Mouse (Mus musculus): Measurements from ENCODE around the gene Misp.

Gene Misp

DNA sequence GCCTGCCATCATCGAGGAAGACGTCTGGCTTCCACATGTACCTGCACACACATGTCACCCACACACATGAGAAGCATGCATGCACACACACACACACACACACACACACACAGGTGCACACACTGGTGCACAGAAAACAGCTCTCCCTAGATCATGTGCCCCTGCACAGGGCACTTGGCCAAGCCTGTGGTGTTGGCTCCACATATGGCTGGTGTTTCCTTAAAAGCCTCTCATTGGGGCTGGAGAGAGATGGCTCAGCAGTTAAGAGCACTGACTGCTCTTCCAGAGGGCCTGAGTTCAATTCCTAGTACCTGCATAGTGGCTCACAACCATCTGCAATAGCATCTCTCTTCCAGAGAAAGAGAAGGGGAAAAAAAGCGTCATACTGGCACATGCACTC, 10.8 kb downstream of the Misp start:
- DNase-seq = no peak

DNA sequence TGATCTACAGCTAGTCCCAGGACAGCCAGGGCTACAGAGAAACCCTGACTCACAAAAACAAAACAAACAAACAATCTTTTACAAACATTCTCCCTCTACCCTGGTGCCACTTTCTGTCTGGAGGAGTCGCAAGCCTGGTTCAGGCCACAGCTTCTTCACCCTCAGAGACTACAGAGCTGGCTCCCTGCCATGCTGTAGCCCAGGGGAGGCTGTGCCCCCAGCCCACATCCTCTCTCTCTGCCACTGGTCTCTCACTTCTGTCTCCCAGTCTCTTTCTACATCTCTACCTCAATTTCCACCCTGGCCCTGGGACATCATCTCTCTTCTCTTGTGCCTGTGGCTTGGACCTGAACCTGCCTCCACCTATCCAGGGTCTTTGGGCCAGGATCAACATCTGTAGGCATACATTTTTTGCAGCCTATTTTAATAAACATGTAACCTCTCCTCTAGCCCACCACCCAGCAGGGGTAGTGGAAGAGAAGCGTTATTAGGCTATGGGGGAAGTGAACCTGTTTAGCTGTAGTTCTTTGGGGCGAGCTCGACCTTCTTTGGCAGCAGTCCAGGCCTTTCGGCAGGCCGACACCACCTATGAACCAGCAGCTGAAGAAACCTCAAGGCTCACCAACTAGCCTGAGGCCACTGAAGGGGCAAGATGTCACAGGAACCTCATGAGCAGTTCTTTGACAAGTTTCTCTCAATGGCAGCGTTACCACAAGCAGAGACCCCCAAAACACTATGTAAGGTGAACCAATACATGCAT, 11.4 kb downstream of the Misp start:
- DNase-seq = no peak

DNA sequence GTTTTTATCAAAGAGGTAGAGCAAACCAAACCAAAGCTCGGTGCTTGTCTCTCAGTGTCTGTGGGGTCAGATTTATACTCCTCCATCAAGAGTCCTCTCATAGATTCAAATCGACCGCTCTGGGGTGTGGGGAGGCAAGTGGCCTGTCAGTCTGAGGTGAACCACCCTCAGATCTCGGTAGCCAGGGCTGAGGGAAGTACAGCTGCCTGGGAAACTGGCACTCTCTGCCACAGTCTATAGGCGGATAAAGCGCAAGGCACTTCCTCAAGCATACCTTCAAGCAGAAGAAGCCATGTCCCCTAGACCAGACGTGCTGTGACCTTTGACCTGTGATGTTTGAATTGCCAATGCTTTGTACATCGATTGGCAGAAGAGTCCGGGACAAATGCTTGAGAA, 12.0 kb downstream of the Misp start:
- DNase-seq = no peak

DNA sequence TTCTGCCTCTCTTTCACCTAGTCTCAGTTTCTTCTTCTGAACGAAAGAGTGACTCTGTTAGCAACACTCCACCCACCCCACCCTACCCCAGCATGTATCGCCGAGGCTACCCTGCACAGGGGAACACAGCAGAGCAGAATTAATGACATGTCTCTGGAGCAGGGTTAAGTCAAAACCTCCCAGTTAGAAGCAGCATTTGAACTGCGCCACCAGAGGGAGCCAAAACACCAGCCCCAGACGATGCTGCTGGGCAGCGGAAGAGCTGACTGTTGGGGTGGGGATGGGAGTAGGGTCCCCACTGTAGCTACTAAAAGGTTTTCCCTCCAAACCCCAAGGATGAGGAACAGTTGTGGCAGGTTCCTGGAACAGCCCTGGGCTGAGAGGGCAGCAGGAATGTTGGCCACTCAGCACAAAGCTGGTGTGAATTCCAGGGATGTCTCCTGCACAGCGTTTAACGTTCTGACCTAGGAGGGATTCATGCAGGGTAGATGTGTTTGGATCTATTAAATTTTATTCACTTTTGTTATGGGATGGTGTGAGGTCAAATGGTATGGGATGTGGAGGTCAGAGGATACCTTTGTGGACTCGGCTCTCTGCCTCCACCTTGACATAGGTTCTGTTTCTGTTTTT, 14.1 kb downstream of the Misp start:
- peak; percentile 79 for DNase-seq

DNA sequence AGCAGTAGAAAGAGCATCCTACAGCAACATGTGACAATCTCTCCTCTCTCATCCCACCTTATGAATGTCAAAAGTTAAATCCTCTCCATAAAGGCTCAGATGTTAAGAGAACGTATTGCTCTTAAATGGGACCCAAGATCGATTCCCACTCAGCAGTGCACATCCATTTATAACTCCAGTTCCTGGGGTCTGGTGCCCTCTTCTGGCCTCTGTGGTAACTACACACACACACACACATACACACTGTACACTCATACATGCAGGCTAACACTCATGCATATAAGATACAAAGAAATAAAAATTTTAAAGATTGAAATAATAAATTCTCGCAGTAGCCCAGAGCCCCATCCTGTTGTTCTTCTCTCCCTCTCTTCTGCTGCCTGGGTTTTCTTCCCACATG, 16.1 kb downstream of the Misp start:
- no peak for DNase-seq

DNA sequence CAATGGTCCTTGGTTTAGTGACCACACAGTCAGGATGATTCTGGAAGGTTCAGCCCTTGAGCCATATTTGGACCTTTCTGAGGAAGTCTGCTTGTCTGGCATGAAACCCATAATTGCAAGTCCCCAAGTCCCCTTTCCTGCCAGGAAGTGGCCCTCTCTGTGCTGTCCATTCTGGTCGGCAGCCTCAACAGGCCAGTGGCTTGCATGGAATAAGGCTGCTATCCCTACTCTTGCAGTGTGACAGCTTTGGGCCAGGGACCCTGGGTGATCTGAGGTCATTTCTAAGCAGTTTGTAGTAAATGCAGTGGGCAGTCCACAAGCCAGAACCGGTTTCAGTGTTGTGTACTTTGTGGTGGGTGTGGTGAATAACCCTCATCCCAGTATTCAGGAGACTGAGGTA, 17.4 kb downstream of the Misp start:
- no peak for DNase-seq

DNA sequence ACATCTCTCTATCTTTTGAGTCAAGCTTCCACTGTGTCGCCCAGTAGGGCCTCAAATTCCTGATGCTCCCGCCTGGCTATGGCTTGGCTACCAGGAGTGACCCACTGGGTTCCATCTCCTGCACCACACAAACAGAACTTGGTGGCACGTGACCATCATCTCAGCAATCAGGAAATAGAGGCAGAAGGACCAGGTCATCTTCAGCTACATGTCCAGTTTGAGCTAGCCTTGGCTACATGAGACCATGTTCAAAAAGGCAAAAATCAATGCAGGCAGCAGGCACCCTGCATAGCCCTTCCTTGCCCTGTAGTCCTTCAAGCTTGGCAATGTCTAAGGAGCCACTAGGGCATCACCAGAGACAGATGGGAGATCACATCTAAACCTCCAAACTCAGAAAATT, 19.3 kb downstream of the Misp start:
- no peak for DNase-seq

DNA sequence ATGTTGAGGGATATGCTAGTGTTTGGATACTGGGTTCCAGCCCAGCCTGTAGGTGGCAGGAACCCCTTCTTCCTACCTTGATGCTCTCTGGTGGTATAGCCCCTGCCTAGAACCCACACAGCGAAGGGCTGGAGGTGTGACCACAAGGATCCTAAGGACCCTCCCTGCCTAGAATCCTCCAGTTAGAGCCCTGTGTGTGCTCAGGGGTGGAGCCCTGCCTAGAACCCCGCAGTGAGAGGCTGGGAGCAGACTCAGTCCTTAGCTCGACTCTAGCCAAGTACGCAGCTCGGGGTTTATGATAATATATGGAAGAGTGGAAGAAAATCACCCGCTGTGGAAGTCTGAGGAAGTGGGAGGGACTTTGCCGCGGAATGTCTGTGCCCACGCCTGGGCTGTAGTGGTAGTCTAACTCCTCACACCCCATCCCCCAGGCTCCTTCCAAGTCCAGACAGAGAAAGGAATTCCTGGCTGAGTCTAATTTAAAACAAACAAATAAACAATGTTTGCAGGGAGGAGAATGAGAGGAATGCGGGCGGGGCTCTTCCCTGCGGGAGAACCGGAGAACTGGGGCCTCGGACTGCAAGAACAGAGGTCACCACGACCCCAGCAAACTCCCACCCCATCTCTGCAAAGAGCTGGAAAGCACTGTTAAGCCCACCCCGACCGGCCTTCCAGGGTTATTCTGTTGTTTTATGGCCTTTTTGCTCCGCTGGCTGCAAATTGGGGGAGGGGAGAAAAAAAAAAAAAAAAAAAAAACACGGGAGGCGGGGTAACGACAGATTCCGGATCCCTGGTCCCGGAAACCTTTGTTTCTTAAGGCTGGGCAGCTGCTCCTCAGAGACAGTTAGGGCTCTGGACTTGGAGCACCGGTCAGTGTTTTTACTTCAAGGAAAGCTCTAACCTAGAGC, 20.1 kb downstream of the Misp start:
- DNase-seq = peak; percentile 85

DNA sequence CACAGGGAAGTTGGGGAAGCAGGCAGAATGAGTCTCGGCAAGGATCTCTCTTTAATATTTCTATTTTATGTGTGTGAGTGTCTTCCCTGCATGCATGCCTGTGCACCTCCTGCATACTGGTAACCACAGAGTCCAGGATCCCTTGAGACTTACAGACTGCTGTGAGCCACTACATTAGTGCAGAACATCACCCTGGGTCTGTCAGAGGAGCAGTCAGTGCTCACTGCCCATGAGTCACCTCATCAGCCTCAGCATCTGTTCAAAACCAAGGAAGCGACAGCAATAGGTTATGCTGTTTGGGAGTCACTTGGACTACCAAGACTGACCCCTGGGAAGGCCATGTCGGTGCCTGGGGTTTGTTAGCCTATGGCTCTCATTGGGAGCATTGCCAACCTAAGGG, 21.5 kb downstream of the Misp start:
- no peak for DNase-seq

DNA sequence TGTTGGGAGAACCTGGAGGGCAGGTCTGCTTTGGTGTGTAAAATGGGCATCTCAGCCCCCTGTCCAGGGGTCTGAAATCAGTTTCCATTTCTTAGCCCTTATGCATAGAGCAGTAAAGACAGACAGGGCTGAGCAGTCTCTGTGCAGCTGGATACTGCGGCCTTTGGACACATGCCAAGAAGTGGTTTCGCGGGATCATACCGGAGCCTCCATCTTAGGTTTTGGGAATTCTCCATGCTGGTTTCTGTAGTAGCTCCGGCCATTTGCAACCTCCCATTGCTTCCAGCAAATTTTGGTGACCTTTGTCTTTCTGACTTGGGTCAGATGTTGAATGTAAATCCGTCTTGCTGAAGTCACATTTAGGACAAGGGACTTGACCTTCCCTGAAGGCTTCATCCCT, 22.7 kb downstream of the Misp start:
- DNase-seq = no peak

DNA sequence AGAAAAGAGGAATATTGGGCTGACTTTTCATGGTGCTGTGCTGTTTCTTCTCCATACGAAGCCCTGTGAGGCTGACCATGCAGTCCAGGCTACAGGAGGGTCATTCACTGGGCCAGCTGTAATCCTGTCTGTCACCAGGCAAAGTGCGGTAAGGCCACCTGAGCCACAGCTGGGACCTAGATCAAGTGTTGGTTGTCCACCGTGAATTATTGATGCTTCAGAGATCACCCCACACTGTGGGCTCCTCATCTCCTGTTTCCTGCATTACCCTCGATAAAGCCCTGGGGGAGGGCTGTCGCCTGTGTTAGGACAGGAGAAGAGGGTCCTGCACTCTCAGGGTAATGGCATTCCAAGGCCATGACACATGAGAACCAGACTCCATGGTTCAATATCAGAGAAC, 25.8 kb downstream of the Misp start:
- no peak for DNase-seq

DNA sequence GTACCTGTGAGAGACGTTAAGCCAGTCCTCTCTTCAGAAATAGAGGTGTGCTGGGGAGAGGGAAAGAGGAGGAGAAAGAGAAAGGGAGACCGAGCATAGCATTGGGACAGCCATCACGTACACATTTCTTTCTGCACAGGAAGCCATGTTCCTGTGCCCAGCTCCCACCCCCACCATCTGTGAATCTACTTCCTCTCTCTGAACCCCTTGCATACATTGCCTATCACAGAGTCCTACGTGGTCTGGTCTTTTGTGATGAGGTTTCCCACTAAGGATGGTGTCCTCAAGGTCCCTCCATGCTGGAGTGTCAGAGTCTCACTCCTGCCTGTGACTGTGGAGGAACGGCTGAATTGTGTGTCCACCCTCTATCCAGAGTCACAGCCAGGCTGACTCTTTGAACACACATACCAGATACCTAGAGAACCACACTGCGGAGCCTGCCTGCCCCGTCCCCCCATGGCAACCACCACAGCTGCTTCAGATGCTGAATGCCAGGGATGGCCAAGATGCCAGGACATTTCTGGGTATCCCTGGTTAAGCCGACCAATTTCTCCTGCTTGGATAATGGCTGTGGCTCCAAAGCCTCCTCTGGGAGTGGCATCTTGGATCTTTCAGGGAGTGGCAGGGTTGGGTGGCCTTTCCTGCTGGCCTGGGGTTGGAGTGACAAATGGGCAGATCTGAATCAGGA, 29.3 kb downstream of the Misp start:
- DNase-seq = no peak

DNA sequence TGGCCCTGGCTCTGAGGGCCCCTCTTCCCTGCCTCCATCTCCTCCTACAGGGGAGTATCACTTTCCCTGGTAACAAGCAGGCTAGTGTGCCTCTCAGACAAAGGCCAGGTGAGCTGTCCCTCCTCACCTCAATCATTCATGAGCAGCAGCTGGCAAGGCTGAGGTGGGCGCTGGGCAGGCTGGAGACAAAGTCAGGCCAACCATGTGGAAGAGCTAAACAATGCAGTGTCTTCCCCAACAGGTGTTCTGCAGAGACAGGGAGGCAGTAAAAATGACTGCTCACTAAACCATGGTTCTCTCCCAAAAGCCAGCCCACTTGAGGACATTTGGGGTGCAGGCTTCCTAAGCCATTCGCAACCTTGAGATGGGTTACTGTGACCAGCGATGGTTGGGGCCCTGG, 30.9 kb downstream of the Misp start:
- DNase-seq = no peak

DNA sequence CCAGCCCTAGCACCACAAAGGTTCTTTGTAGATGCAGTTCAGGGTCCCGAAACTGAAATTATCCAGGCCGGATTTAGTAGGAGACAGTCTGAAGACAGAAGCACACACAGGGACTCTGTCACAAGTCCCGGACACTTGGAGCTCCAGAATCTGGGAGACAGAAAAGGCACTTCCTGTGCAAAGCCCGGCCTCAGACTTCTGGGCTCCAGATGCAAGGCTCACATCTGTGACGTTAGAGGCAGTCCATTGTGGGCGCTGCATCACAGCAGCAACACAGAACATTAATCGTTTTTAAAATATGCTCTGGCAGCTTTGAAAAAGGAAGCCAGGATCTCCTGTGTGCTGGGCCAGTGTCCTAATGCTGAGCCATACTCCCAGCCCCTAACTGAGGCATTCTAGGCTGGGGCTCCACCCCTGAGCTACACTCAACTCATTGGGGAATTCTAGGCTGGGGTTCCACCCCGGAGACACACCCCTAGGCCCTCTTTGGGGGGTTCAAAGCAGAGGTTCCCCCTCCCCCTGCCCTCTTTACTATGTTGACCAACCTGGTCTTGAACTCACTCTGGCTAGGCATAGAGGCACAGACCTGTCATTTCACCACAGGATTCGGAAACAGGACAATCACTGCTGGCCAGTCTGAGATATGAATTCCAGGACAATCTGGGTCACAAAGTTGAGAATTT, 31.5 kb downstream of the Misp start:
- DNase-seq = no peak

DNA sequence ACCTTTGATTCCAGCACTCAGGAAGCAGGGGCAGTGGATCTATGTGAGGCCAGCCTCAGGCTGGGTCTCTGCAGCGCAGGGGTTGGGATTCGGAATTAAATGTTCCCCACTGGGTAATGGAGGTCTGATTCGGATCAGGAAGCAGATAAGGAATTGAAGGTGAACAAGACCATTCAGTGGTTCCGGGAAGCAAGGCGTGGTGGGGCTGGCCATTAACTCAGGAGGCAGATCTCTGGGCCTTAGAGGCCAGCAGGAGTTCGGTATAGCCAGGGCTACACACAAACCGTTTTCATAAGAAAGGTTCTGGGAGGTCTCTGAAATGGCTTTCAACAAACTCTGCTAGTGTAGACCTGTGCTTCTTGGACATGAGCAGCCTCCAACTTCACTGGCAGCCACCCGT, 32.0 kb downstream of the Misp start:
- DNase-seq = no peak

DNA sequence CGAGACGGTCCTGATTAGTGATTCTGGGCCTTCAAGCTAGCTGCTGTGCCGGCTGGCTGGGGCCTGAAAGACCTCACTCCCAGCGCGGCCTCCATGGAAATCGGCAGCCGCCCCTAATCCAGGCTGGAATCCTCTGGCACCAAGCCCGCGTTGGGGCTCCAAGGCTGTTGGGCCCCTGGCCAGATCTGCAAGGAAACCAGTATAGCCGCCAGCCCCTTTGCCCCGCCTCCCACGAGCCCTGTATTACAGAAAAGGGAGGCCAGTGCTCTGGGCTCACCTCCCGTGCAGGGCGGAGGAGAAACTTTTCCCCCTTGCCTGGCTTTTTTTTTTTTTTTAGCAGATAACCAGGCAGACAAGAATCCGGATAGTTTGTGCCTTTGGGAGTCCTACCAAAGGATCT, 32.6 kb downstream of the Misp start:
- DNase-seq = peak; percentile 80

DNA sequence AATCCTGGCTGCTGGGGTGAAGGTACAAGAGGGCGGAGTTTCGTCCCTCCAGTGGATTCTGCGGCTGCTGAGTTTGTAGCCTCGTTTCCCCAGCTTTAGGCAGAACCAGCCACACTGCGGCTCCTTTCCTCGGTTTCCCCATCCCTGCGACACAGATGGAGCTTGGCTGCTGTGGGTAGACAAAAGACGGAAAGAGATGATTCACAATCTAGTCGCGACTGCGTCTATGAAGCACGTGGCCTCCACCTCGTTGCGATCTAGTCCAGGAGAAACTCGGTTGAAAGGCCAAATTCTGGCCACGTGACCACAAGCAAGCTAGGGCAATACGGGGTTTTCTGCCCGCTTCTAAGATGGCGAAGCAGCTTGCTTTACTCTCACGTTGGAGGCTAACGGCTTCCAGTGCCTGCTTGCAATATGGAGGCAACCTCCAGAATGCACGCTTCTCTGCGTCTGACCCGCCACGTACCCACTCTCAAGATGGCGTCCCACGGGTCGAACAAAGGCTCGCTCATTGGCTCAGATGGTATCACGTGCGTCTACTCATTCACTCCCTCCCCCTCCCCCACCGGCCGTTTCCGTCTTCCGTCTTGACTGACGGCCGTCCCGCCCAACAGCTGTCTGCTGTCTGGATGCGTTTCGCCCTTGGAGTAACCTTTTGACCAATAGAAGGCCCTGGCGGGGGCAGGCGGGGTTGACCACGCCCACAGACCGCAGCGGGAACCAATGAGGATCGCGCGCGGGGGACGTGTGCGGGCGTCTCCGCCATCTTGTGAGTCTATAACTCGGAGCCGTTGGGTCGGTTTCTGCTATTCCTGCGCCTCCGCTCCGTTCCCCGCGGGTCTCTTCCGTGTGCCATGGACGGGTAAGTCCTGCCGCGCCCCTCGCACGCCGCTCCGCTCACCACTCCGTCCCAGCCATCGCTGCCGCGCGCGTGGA, 33.3 kb downstream of the Misp start, which contains the start of gene Ptbp1:
Ptbp1 (plus strand) TSS at position 568 of the 936 bp plus-strand sequence.
- peak; percentile 99 for DNase-seq

DNA sequence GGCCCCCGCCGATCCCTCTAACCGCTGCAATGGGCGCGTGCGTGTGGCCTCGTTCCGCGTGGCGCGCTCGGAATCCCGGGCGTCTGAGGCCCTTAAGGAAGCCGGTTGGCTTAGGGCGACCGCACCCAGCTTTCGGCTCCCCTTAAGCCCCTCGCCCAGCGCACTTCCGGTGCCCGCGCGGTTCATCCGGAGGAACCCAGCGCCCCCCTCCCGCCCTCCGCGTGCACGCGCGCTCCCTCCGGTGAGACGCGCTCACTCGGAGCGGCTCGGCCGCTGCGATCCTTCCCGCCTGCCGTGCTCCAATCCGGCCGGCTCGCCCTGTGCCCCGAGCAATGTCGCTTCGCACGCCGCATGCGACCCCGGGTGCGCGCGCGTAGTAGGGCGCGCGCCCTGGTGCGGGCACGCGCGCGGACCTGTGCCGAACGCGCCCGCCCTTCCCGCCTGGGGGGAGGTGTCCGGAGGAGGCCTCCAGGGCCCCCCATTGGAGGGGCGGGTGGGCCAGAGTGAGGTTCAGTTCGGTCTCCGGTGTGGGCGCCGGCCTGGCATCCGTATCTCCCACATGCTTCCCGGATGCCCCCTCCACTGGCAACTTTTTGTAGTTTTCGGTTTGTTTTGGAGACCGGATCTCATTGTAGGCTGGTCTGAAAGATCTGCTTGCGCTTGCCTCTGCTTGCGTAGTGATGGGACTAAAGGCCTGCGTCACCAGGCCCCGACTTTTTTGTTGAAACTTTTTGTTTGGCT, 34.2 kb downstream of the Misp start:
- DNase-seq = no peak

DNA sequence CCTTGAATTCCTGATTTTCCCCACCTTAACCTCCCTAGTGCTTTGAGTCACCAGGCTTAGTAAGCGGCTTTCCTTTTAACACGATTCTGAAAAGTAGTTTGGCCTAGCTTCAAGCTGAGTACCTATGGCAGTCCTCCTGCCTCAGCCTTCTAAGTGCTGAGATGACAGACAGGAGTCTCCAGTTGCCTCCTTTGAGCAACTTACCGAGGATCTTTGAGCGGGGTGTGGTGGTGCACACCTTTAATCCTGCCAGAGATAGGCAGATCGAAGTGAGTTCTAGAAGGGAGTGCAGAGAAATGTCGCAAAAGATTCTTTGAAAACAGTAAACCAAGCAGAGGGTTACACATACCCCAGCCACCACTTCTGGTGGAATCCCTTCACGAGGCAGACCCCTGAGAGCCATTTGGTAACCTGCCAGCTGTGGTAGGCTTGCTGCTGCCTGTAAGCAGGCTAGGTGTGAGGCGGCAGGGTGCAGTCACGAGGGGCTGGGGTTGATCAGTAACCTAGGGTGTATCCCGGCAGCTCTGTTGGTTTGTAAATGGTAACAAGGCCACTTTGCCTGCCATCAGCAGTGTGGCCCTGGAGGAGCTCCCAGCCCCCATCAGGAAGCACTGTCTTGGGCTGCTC, 34.9 kb downstream of the Misp start:
- DNase-seq = no peak

DNA sequence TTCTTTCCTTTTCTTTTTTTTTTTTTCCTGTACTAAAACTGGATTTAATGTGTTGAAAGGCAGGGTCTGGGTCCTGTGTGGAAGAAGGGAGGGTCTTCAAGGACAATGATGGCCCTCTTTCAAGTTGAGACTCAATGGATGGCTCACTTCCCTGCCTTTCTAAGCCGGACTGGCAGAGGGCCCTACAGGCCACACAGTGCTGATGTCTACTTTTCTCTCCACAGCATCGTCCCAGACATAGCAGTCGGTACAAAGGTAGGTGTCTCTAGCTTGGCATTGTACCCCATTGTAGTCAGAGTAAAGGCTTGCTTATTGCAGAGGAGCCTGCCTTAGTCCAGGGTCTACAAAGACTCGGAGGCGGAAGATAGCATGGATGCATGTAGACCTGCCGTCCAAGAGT, 35.5 kb downstream of the Misp start:
- DNase-seq = no peak
